Mouse (Mus musculus): ENCODE measurements around the gene Sgcd. TPM values are rescaled to one million over a fixed set of nuclear protein-coding genes. Genes with fewer than 3 reads are reported as not detected.

Gene Sgcd
- polyA plus RNA-seq, 1 experiment from 2014 or later: 1.2 TPM

DNA sequence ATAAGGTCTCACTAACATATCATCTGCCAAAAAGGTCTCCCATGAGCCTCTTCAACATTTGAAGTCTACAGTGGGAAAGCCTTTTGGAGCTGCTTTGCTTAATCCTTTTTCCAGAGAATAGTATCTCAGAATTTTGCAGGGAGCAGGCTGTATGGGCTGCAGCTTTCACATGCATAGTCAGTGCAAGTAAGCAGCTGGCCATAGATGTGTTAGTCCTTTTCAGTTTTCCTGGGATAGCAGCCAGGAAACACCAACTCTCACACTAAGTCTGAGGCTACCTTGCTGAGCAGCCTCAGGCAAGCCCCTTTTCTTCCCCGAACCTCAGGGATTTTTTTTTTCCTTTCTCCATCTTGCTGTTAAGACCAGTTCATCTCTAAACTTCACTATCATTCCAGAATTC lies 6.6 kb downstream of the Sgcd start:
- H3K27ac ChIP-seq (ENCODE audit: low read length): no peak overlapping the region
- H3K27me3 ChIP-seq (replicated peaks; ENCODE audit: insufficient read depth, low read length): no peaks in the 10 kb centered on the region
- no peaks in the 10 kb centered on the region for H3K4me1 ChIP-seq (ENCODE audit: insufficient read depth, low read depth, low read length)
- TF ChIP-seq EP300 (IDR thresholded peaks at IDR 0.05) (no peak), CTCF (IDR thresholded peaks at IDR 0.05) (no peak)
- no peaks in the 10 kb centered on the region for H3K9me3 ChIP-seq (ENCODE audit: low read length)
- 60% methylated on average over 1 of the region's 1 CpGs for WGBS
- no peaks in the 10 kb centered on the region for H3K36me3 ChIP-seq (ENCODE audit: insufficient read depth, low read length)
- no peak overlapping the region for H3K4me3 ChIP-seq (ENCODE audit: low read depth, low read length)
- ATAC-seq (no peak), DNase-seq (ENCODE audit: low spot score) (no peak)
- H3K4me2 ChIP-seq (replicated peaks; ENCODE audit: low read depth, low read length): no peak overlapping the region
- no peak overlapping the region for H3K9ac ChIP-seq (replicated peaks; ENCODE audit: low read depth)

DNA sequence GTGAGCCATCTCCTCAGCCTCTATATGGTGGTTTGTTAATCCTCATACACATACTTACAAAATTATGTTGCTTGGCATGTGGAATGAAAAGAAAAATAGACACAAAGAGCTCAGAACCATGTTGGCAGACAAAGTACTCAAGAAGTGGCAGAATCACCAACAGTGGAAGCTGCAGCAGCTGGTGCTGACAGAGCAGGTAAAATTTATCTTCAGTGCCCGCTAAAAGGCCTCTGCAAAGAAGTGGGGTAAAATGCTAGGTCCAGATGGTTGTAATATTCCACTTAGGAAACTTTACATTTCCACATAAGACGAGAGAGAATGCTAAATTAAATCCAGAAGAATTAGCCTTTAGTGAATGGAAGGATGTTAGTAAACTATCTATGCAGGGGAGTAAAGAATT lies 7.7 kb downstream of the Sgcd start:
- no peaks in the 10 kb centered on the region for H3K4me1 ChIP-seq (ENCODE audit: insufficient read depth, low read depth, low read length)
- no peak for TF ChIP-seq CTCF (IDR thresholded peaks at IDR 0.05)
- TF ChIP-seq EP300 (IDR thresholded peaks at IDR 0.05): no peak
- no peaks in the 10 kb centered on the region for H3K9me3 ChIP-seq (ENCODE audit: low read length)
- 60% methylated on average over 2 of the region's 2 CpGs for WGBS
- no peak overlapping the region for H3K9ac ChIP-seq (replicated peaks; ENCODE audit: low read depth)
- no peaks in the 10 kb centered on the region for H3K27me3 ChIP-seq (replicated peaks; ENCODE audit: insufficient read depth, low read length)
- no peak overlapping the region for H3K4me2 ChIP-seq (replicated peaks; ENCODE audit: low read depth, low read length)
- H3K4me3 ChIP-seq (ENCODE audit: low read depth, low read length): no peak overlapping the region
- DNase-seq (ENCODE audit: low spot score): no peak
- H3K36me3 ChIP-seq (ENCODE audit: insufficient read depth, low read length): no peaks in the 10 kb centered on the region
- no peak for ATAC-seq
- H3K27ac ChIP-seq (ENCODE audit: low read length): no peak overlapping the region

DNA sequence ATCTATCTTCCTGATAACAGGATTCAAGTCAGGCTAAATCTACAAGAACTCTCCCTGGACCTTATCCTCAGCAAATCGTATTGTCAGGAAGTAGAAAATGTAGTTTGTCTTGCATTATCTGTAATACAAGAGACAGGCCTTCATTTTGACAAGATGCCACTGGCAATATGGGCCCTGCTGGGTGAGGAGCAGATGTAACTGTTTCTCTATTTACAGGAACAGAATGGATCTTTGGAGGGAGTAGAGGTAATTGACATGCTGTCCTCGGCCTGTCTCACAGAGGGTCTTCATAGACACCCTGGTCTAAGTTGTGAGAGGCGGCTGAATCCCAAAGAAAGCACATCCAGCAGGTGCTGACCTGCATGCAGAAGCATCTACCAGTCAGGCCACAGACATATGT lies 35.5 kb downstream of the Sgcd start:
- Histone ChIP-seq H3K4me1 (ENCODE audit: insufficient read depth, low read depth, low read length) (no peaks in the 10 kb centered on the region), H3K9me3 (ENCODE audit: low read length) (no peaks in the 10 kb centered on the region), H3K27ac (ENCODE audit: low read length) (no peak overlapping the region), H3K4me2 (replicated peaks; ENCODE audit: low read depth, low read length) (no peak overlapping the region), H3K36me3 (ENCODE audit: insufficient read depth, low read length) (no peaks in the 10 kb centered on the region), H3K9ac (replicated peaks; ENCODE audit: low read depth) (no peak overlapping the region), H3K27me3 (replicated peaks; ENCODE audit: insufficient read depth, low read length) (no peaks in the 10 kb centered on the region), H3K4me3 (ENCODE audit: low read depth, low read length) (no peak overlapping the region)
- ATAC-seq: no peak
- TF ChIP-seq CTCF (IDR thresholded peaks at IDR 0.05): no peak
- TF ChIP-seq EP300 (IDR thresholded peaks at IDR 0.05): no peak
- DNase-seq (ENCODE audit: low spot score): no peak
- WGBS: 66% methylated on average over 3 of the region's 3 CpGs

DNA sequence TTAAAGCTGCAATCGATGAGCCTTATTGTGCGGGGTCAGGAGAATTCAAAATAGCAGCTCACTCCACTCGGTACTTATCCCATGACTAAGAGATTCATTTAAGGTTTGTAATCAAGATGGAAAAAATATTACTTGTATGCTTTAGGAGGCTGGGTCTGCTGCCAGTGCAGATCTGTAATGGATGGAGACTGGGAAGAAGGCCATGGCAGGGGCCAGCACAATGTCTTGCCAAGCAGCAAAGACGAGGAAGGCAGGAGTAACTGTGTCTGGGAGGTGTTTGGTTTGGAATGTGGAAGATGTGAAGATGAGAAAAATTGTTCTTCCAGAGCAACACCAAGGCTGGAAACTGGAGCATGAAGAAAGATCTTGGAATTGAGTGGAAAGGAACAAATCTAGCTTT lies 36.4 kb downstream of the Sgcd start:
- DNase-seq (ENCODE audit: low spot score) (no peak), ATAC-seq (no peak)
- no peaks in the 10 kb centered on the region for H3K4me1 ChIP-seq (ENCODE audit: insufficient read depth, low read depth, low read length)
- no peak for TF ChIP-seq CTCF (IDR thresholded peaks at IDR 0.05)
- TF ChIP-seq EP300 (IDR thresholded peaks at IDR 0.05): no peak
- WGBS: 74% methylated on average over 4 of the region's 4 CpGs
- no peak overlapping the region for H3K27ac ChIP-seq (ENCODE audit: low read length)
- no peaks in the 10 kb centered on the region for H3K27me3 ChIP-seq (replicated peaks; ENCODE audit: insufficient read depth, low read length)
- H3K9ac ChIP-seq (replicated peaks; ENCODE audit: low read depth): no peak overlapping the region
- no peaks in the 10 kb centered on the region for H3K9me3 ChIP-seq (ENCODE audit: low read length)
- no peak overlapping the region for H3K4me2 ChIP-seq (replicated peaks; ENCODE audit: low read depth, low read length)
- H3K36me3 ChIP-seq (ENCODE audit: insufficient read depth, low read length): no peaks in the 10 kb centered on the region
- H3K4me3 ChIP-seq (ENCODE audit: low read depth, low read length): no peak overlapping the region

DNA sequence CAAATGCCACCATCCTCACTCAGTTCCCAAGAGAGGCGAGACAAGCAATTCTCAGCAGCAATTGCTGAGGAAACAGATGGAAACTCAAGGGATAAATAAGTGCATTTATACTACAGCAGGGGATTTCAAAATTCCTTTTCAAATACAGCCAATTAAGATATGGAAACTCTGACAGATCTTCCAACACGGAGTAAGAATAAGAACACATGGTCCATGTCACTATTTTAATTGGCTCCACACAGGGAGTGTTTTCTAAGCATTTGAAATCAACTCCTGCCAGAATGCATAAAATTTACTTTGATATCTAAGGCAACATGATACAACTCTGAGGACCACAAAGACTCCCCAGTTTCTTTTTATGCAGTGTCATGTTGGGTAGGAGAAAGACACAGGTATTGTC lies 49.0 kb downstream of the Sgcd start:
- Histone ChIP-seq H3K4me2 (replicated peaks; ENCODE audit: low read depth, low read length) (no peak overlapping the region), H3K27ac (ENCODE audit: low read length) (no peak overlapping the region), H3K4me1 (ENCODE audit: insufficient read depth, low read depth, low read length) (no peaks in the 10 kb centered on the region), H3K9ac (replicated peaks; ENCODE audit: low read depth) (no peak overlapping the region), H3K9me3 (ENCODE audit: low read length) (no peaks in the 10 kb centered on the region), H3K27me3 (replicated peaks; ENCODE audit: insufficient read depth, low read length) (no peaks in the 10 kb centered on the region), H3K4me3 (ENCODE audit: low read depth, low read length) (no peak overlapping the region), H3K36me3 (ENCODE audit: insufficient read depth, low read length) (no peaks in the 10 kb centered on the region)
- DNase-seq (ENCODE audit: low spot score): no peak
- no peak for TF ChIP-seq CTCF (IDR thresholded peaks at IDR 0.05)
- TF ChIP-seq EP300 (IDR thresholded peaks at IDR 0.05): no peak
- WGBS: 65% methylated on average over 2 of the region's 2 CpGs
- ATAC-seq: no peak

DNA sequence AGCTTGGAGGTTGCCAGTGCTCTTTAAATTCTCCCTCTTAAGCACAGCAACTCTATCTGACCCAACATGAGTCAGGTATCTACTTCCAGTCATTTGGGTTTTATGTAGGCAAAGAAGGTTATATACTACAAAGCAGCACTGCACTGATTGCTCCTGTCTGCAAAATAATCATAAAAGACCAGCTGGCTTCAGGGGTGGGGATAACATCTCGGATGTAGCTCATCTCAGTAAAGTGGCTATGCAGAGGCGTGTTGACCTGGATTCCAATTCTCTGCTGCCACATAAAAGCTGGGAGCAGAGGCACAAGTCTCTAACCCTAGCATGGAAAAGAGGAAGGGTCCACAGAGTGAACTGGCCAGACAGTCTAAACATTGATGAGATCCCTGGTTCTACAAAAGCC lies 71.2 kb downstream of the Sgcd start:
- 65% methylated on average over 2 of the region's 2 CpGs for WGBS
- no peaks in the 10 kb centered on the region for H3K9me3 ChIP-seq (ENCODE audit: low read length)
- no peak overlapping the region for H3K4me3 ChIP-seq (ENCODE audit: low read depth, low read length)
- TF ChIP-seq EP300 (IDR thresholded peaks at IDR 0.05) (no peak), CTCF (IDR thresholded peaks at IDR 0.05) (no peak)
- H3K4me1 ChIP-seq (ENCODE audit: insufficient read depth, low read depth, low read length): no peaks in the 10 kb centered on the region
- no peak overlapping the region for H3K4me2 ChIP-seq (replicated peaks; ENCODE audit: low read depth, low read length)
- H3K27me3 ChIP-seq (replicated peaks; ENCODE audit: insufficient read depth, low read length): no peaks in the 10 kb centered on the region
- H3K9ac ChIP-seq (replicated peaks; ENCODE audit: low read depth): no peak overlapping the region
- ATAC-seq (no peak), DNase-seq (ENCODE audit: low spot score) (no peak)
- H3K27ac ChIP-seq (ENCODE audit: low read length): no peak overlapping the region
- no peaks in the 10 kb centered on the region for H3K36me3 ChIP-seq (ENCODE audit: insufficient read depth, low read length)

DNA sequence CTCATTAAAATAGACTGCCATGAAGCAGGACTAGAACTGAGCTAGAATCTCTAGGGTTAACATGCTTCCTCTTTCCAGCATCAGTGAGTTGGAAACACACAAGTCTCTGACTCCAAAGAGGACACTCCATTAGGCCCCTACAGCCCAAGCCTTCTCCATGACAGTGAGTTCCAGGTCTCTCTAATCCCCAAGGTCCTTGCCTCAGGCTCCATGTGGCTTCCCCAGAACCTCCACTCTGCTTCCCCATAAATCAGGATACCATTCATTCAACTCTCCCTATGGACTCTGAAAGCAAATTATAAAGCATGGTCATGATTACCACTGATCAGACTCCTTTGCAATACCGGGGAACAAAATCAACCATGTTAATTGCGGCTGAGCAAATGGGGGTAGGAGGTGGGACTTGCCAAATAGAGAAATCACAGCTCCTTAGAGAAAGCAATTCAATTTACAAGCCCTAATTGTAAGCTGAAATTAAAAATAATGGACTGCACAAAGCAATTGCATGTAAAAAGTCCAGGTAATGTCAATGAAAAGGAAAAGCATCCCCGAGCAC lies 97.1 kb downstream of the Sgcd start:
- H3K36me3 ChIP-seq (ENCODE audit: insufficient read depth, low read length): no peaks in the 10 kb centered on the region
- H3K4me1 ChIP-seq (ENCODE audit: insufficient read depth, low read depth, low read length): no peaks in the 10 kb centered on the region
- H3K4me3 ChIP-seq (ENCODE audit: low read depth, low read length): no peak overlapping the region
- ATAC-seq (no peak), DNase-seq (ENCODE audit: low spot score) (no peak)
- no peak overlapping the region for H3K9ac ChIP-seq (replicated peaks; ENCODE audit: low read depth)
- no peak overlapping the region for H3K27ac ChIP-seq (ENCODE audit: low read length)
- H3K27me3 ChIP-seq (replicated peaks; ENCODE audit: insufficient read depth, low read length): no peaks in the 10 kb centered on the region
- H3K9me3 ChIP-seq (ENCODE audit: low read length): no peaks in the 10 kb centered on the region
- H3K4me2 ChIP-seq (replicated peaks; ENCODE audit: low read depth, low read length): no peak overlapping the region
- 87% methylated on average over 3 of the region's 3 CpGs for WGBS
- TF ChIP-seq CTCF (IDR thresholded peaks at IDR 0.05) (no peak), EP300 (IDR thresholded peaks at IDR 0.05) (no peak)

Measured in lung, postnatal 0 days (tissue).